Mouse (Mus musculus): ENCODE measurements around the gene Alg5.
"Not testable (repeated sequence)": the region's sequence is repeated elsewhere in the genome, so short reads cannot be mapped to it uniquely, and the experiment has no call there.

Gene Alg5

DNA sequence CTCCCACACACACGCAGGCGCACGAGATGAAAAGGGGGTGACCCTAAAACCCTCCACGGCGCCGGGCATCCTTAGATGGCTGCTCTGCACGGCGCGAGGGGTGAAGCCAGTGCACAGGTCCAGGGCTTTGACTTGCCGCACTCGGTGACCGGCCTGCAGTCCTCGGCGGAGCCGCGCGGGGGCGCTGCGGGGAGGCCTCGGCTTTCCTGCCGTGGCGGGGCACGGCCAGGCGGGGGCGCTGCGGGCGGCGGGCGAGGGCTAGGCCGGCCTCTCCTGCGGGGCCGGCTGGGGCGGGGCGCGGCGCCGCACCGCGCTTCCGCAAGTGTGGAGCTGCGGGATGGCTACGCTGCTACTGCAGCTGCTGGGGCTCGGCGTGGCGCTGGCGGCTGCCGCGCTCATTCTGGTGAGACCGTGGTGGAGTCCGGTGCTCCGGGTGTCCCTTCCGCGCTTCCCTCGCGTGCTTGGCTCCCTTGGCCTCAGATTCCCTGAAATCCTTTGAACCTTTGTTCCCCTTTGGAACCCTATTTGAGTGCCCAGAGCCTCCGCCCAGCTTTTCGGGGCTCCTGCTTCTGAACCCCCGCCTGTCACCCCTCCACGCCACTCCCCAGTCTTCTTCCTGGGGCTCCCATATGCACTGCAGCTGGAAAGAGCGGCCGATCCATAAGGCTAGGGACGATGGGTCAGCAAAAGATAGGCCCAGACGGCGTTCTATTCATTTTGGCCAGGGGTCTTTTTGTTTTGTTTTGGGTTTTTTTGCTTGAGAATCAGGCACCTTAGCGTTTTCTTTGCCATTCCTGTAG lies at the start of gene Alg5, which contains the start of gene Exosc8:
Gene Alg5, plus strand, starts transcription at position 293 of the 800 bp plus-strand sequence.
Gene Exosc8, minus strand, starts transcription at position 147 of the 800 bp plus-strand sequence.
- DNase-seq (ENCODE audit: low spot score): peak; percentile 82

DNA sequence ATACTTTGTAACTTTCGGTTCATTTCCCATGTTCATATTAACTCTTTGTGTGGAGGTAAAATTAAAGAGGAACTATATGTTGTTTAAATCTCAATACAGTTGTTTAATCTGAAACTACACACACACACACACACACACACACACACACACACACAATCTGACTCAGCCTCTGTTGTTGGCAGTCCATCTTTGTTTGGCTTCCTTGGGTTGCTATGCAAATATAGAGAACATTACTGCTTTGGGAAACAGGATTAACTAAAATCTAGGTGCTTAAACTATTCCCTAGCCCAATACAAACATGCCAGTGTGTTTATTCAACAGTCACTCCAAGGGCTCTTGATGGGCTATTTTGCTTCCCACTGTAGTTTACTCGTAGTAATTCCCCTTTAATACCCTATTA lies 48.1 kb upstream of the Alg5 start:
- DNase-seq (ENCODE audit: low spot score): no peak

DNA sequence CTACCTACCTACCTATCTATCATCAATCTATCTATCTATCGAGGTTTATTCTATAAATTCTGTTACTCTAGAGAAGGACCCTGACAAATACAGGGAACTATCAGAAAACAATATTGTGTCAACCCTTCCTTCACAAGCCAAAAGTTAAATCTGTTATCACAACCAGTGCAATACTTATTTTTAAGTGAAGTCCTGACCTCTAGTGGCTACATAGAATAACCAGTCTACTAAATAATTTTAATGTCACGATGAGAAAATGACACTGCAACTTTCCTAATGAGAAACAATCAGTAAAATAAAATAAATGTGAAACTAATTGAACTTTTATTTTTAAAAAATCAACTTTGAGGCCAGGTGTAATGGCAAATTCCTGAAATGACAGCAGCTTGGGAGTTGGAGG lies 46.2 kb upstream of the Alg5 start:
- peak; percentile 52 for DNase-seq (ENCODE audit: low spot score)

DNA sequence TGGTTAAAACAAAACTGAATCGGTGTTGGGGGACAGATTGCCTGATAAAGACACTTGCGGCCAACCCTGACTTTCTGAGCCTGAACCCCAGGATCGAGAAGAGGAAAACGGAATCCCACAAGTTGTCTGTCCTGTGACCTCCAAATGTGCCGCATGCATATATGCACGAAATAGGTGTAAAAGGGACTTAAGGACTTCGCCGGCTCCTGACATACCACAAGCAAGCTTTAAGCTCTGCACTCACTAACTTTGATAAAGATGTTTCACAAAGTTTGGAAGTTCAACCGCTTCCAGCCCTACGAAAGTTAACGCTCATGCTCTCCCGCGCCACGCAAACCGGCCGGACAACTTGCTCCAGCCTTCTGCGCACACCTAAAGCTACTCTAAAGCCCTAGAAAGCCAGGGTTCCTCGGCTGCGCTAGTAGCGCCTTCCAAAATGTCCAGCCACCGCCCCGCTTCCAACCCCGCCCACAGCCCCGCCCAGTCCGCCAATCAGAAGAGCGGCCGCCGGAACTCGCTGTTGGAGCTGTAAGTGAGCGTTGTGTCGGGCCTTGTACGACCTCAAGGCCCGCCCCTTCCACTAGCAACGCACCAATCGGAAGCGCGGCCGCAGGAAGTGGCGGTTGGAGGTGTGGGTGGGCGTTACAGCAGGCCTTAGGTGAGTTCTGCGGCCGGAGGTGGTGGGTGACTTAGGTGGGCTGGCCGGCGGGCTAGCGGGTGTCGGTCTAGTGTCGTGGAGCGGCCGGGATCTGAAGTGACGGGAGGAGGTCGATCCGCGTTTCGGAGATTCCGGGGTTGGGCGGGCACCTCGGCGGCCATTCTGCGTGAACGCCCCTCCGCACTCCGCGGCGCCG lies 42.9 kb upstream of the Alg5 start, which contains the start of gene Supt20:
Gene Supt20, plus strand, starts transcription at position 606 of the 854 bp plus-strand sequence.
- peak; percentile 96 for DNase-seq (ENCODE audit: low spot score)

DNA sequence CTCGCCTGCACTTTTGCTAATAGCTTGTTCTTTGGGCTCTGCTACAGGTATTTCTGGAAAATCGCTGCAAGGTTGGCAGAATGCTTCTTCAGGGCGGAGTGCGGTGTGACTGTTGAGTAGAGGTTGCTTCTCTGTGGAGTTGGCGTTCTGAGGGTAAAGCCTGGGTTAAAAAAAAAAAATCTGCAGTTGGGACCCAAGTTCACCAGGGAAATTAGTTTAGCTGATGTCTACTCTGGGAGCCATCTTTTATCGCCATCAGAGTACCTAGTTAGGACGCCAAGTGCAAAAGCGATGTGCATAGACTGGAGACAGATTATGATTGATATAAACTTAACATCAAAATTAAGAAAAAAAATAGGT lies 42.3 kb upstream of the Alg5 start:
- no peak for DNase-seq (ENCODE audit: low spot score)

DNA sequence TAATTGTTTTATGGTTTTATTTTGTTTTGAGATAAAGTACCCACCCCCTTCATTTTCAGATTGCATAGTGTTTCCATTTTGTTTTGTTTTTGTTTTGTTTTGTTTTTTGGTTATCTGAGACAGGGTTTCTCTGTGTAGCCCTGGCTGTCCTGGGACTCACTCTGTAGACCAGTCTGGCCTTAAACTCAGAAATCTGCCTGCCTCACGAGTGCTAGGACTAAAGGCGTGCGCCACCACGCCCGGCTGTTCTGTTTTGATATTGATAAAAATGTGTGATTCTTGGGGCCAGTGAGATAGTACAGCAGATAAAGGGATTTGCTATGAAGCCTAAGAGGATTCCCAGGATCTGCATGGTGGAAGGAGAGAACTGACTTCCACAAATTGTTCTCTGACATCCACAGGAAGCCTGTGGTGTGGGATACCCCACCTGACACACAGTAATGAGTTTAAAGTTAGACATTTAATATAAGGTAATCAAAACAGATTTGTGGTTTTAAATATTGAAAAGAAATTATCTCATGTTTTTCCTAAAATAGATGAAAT lies 35.5 kb upstream of the Alg5 start:
- no peak for DNase-seq (ENCODE audit: low spot score)

DNA sequence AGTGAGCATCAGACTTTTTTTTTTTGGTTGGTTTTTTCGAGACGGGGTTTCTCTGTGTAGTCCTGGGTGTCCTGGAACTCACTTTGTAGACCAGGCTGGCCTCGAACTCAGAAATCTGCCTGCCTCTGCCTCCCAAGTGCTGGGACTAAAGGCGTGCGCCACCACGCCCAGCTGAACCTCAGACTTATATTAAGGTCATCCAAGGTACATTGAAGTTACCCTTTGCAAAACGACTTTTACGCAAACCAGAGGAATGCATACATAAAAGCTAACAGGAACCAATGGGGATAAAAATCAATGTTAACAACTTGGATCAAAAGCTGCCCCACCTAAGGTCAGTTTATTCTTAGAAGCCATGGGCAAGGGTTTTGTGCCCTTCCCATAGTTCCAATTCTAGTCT lies 31.2 kb upstream of the Alg5 start:
- DNase-seq (ENCODE audit: low spot score): not testable (repeated sequence)

DNA sequence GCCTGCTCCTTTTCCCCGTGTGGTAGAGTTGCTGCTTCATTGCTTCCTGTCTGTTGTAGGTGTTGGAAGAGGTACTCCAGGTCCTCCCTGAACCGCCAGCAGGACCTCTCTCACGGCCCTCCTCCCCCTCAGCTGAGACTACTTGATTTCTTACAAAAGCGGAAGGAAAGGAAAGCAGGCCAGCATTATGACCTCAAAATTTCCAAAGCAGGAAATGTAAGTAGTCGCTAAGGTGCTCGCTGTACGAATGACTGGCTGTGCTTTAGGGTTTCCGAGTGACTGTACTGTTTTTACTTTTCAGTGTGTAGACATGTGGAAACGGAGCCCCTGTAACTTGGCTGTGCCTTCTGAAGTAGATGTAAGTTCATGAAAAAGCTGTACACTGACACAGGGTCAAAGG lies 26.4 kb upstream of the Alg5 start:
- no peak for DNase-seq (ENCODE audit: low spot score)

DNA sequence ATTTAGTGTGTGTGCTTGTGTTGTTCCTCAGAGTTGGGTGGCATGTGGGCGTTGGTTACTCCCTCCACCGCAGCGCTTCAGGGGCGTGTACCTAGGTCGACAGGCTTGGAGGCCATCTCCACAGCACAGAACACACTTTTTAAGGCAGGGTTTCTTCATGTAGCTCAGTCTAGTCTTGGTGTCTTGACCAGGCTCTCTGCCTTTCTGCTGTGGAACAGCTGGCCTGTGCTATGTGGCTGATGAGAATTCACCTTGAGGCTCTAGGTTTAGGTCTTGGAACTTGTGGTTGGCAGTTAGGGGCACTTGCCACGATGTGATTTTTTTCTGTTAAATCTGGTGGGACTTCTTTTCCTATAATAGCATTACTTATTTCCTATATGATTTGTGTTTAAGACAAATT lies 21.1 kb upstream of the Alg5 start, which contains the start of gene Gm21958:
Gene Gm21958, minus strand, starts transcription at position 101 of the 400 bp plus-strand sequence.
- no peak for DNase-seq (ENCODE audit: low spot score)

DNA sequence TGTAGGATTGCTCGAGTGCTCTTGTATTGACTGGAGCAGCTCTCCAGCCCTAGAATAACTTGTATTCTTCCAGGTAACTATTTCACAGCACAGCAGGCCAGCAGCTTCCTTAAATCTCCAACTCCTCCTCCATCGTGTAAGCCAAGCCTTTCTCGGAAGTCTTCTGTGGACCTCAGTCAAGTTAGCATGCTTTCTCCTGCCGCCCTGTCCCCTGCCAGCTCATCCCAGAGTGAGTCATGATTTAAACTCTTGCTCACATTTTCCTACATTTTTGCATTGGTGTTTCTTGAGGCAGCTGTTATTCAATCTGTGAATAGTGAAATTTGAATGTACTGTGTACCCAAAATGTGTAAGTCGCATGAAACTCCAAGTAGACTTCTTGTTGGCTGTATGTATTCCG lies 19.9 kb upstream of the Alg5 start:
- no peak for DNase-seq (ENCODE audit: low spot score)

DNA sequence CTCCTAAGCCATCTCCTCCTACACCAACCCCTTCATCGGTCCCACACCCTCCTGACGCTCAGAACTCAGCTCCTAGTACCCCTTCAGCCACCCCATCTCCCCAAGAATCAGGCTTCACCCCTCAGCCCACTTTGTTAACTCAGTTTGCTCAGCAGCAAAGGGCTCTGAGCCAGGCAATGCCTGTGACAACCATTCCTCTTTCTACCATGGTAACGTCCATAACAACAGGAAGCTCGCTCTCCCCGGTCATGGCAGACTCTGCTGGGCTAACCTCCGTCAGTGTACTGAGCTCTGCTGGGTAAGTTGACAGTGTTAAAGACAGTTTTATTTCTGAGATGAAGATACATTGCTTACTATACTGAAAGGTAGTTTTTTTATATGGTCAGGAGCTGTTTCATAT lies 18.0 kb upstream of the Alg5 start:
- no peak for DNase-seq (ENCODE audit: low spot score)

DNA sequence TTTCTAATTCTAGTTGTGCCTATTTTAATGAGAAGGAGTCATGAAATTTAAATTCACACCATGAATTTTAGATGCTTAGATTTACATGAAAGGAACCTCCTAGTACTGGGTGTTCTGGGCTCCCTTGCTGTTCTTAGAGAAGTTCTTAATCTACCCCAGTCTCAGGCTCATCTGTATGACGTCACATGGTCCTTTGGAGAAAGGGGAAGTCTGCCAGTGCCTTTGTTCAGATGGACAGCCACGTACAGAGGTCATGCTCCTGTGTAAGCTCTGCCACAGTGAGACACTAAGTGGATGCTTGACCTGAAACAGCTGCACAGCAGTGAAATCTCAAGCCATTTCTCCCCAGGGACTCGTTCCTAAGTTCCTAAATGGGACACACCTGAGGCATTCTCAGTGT lies 16.4 kb upstream of the Alg5 start:
- DNase-seq (ENCODE audit: low spot score): no peak

DNA sequence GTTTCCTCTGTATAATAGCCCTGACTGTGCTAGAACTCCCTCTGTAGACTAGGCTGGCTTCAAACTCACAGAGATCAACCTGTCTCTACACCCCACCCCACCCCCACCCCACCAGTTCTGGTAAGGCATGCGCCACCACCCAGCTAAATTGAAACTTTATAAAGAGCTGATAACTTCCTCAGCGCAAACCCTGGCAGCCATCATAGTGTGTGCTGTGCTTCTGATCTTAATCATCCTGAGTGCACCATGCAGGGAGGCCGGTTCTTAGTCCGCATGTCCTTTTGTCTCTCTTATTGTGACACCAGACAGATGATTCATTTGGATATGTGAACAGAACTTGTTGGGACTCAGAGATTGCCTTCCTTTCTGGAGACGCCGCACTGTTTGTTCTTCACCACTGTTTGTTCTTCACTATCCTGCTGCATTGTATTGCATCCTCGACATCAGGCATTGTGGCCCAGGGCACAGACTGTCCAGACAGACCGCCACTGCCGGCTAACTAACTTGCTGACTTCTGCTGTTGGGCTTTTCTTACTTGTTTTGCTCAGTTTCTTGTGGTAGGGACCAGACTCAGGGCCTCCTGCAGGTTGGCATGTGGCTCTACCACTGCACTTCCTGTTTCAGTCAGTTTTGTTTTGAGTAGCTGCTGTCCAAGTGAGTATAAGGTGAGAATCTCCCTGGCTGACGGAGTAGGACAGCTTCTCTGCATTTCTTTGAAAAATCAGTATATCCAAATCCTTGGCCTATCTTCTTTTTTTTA lies 11.4 kb upstream of the Alg5 start:
- no peak for DNase-seq (ENCODE audit: low spot score)

DNA sequence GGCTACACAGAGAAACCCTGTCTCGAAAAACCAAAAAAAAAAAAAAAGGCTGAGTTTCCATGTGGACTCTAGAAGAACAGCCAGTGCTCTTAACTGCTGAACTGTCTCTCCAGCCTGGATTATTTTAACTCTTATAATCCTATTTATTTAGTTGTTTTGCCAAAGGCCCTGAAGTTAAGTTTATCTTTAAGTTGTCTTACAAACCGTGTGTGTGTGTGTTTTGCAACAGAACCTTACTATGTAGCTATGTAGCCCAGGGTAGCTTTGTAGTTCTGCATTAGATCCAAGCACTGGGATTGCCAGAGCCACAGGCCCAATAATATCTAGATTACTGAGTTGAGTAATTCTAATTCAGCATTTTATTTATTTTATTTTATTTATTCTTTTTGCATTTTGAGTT lies 10.0 kb upstream of the Alg5 start:
- no peak for DNase-seq (ENCODE audit: low spot score)

DNA sequence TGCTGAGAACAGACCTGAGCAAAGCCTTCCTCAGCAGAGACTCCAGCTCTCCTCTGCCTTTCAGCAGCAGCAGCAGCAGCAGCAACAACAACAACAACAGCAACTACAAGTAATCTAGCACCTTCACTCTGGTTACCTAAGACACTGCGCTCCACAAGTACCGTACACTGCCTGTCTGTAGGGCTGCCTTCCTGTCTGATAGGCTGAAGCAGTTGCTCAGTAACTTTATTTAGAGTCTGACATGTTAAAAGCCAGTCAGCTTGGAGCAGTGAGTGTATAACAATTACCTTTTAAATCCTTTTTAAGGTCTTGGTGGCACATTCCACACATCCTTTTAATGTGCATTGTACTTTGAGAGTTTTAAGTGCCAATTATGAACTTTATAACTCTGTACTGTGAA lies 7.8 kb upstream of the Alg5 start:
- no peak for DNase-seq (ENCODE audit: low spot score)

DNA sequence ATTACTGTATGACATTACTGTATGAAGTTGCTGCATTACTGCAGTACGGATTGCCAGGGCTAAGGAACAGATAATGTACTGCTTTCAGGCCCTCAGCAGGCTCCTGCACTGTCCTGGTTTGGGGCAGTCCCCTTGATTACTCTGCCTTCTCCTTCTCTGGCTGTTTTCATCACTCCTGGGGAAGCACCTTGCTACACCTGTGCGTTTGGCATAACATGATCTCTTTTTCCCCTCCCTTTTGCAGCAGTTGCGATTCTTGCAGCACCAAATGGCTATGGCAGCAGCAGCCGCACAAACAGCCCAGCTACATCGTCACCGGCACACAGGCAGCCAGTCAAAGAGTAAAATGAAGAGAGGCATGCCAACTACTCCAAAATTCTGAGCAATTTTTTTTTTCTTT lies 7.2 kb upstream of the Alg5 start:
- DNase-seq (ENCODE audit: low spot score): no peak

DNA sequence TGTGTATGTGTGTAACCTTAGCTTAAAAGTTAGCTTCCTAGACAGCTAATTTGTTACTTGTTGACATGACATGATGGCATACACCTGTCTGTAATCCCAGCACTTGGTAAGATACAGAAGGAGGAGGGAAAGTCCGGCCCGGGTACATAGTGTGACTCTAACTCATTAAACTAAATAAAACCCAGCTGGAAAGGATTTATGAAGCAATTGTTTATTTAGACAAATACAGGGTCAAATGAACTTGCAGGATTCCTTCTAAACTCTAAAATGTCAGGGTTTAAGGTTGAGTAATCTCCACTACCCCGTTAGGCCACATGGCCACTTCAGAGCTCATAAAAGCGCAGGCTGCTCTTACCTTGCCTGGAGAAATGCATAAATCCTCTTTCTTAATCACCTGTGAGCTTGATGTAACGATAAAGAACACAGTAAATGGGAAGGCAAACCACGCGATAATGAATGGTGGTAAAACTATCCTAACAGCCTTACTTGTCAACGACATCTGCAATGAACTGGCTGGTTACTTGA lies 3.7 kb upstream of the Alg5 start:
- DNase-seq (ENCODE audit: low spot score): no peak

DNA sequence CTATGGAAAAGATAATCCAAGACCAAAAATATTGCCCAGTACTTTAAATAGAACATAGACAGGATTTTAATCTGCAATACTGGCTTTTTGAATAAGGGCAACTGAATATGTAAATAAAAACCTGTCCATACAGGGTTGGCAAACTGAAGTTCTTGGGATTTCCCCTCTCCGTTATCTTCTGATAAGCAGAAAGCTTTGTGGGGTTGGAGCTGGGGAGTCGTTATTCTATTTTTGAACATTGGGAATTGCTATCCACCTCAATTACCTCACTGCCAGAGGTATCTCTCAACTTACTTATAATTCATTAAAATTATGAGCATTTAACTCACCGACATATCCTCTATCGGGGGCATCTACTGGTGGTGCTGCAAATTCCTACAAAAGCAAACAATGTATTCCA lies 3.0 kb upstream of the Alg5 start:
- DNase-seq (ENCODE audit: low spot score): no peak

DNA sequence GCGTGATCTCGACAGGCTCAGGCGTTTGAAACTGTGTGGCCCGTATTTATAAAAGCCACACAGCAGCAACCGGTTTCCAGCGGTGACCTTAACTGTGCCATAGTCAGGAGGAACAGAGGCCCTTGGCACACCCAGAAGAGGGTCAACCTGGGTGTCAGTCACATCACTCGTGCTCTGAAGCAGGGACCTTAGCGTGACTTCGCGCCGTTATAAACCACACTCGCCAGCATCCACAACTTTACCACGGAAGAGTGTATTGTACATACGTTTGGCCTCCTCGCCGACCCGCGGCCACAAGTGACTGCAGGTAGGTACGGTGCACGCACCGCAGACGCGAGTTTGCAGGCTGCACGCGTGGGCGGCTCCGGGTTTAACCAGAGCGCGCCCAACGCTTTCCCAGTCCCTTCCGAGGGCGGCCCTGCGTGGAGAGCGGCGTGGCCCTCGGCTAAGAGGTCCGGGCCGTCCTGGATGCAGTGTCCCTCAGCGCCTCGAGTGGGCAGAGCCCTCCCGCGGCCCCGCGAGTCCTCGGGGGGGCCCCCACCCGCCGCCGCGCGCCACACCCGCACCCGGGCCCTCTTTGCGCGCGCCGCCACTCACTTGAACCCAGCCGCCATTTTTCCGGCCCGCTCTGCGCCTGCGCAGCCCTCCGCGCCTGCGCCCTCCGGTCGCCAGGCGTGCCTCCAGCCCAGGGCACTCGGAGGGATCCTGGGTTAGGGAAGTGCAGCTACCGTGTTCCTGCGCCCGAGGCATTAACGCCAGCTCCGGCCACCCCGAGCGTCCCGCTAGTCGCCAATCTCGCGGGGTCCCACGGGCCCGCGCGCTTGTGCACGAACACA lies 710 bp upstream of the Alg5 start:
- DNase-seq (ENCODE audit: low spot score): peak; percentile 92

DNA sequence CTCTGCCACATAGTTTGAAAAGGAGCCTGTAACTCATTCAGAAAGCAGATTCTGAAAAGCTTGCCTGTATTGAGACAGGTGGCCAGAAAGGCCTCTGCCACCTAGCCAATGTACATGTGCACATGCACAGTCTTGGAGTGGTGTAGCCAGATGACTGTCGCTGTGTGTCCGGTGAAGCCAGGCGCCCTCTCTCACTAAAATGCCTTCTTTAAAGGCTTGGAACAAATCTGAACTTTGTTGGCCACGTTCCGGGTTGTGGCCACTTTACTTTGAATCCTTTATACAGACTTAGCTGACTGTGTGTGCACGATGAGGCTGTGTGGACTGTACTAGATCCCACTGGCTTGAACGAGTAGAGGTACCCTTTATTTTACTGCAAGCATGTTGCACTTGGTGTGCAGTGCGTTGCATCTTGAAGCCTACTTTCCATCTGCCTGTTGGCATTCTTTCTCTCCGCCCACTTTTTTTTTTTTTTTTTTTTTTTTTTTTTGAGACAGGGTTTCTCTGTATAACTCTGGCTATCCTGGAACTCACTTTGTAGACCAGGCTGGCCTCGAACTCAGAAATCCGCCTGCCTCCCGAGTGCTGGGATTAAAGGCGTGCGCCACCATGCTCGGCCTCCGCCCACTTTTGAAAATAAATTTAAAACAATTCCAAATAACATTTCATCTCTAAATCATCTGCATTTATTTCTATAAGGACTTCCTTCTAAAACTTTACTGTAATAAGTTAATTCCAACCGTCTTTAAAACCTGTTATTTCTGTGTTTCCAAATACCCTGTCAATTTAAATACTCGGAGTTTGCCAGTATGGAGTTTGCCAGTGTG lies 975 bp downstream of the Alg5 start:
- peak; percentile 32 for DNase-seq (ENCODE audit: low spot score)

All from retina, embryonic 14.5 days (tissue).